Mouse (Mus musculus): ENCODE measurements around the gene Leng1.

DNA sequence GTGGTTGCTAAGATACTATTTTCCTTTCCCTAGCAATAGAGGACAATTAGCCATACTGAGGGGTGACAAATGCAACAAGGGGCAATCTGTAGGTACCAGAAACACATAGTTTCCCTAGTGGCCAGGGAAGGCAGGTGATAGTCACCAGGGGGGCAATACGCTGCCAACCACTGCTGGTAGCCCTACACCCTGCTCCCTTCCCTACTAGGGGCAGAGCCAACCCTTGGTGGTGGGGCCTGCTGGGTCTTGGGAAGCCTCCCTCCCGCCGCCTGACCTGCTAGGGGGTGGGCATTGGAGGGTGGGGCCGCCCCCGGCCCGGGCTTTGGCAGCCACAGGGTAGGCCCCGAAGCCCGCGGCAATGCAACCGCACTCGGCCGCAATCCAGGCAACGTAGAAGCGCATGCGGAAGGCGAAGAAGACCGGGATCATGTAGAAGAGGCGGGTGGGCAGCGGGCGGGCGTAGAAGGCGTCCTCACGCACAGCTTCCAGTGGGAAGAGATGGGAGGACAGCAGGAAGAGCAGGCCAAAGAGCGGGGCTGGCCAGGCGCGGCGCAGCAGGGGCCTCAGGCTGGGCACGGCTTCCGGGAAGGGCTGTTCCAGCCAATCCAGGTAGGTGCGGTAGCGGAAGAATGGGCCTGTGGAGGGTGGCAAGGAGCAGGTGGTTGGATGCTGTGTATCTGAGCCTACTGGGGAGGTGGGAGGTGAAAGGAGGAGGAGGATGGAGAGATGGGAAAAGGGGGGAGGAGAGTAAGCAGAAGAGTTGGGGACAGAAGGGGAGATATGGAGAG, 20.0 kb upstream of the Leng1 start:
- TF ChIP-seq CTCF (IDR thresholded peaks at IDR 0.05; ENCODE audit: insufficient read depth, low read depth, low read length) (no peak), POLR2A (IDR thresholded peaks at IDR 0.05; ENCODE audit: insufficient read depth, low read depth, low read length) (no peak)
